Mouse (Mus musculus) granulocyte monocyte progenitor cell, adult 5-6 weeks (primary cell): ENCODE measurements around the gene Irf2. TPM values are rescaled to one million over a fixed set of nuclear protein-coding genes. Genes with fewer than 3 reads are reported as not detected.

Source experiments
- total RNA-seq, 2 experiments: library from RNA; stranded (forward) in 1 of 2; stranded (reverse) in 1 of 2; fragments of 200-712, 200-1000 nt in 1 of 2; fragments of >200 nt in 1 of 2; fragmentation: Nextera tagmentation in 1 of 2; gene quantifications; 2 replicates each; pipeline ENCODE4 v1.2.3; 2014 to 2017

Gene Irf2
- total RNA-seq, 2 experiments from 2014 or later, result 20.4 to 48.8 TPM

Other genes starting within 250 kb of the Irf2 start
- 21.1 and 48.4 TPM in 2 replicates for gene Cenpu, start 187.7 kb upstream of the Irf2 start, total RNA-seq (2014; fragmentation: Nextera tagmentation)
- gene Cenpu, start 187.7 kb upstream of the Irf2 start, total RNA-seq (2017), result 65.7 and 125 TPM in 2 replicates
- 6.8 and 9.7 TPM in 2 replicates for gene Primpol, start 122.5 kb upstream of the Irf2 start, total RNA-seq (2014; fragmentation: Nextera tagmentation)
- 10.9 and 11.4 TPM in 2 replicates for gene Primpol, start 122.5 kb upstream of the Irf2 start, total RNA-seq (2017)
- gene Casp3, start 122.4 kb upstream of the Irf2 start, total RNA-seq (2014; fragmentation: Nextera tagmentation), result 31.1 and 33.6 TPM in 2 replicates
- 54.1 and 64.2 TPM in 2 replicates for gene Casp3, start 122.4 kb upstream of the Irf2 start, total RNA-seq (2017)
- gene Enpp6, start 247.2 kb downstream of the Irf2 start, total RNA-seq (2014; fragmentation: Nextera tagmentation), result not detected in 2 replicates
- not detected in 2 replicates for gene Enpp6, start 247.2 kb downstream of the Irf2 start, total RNA-seq (2017)